Mouse (Mus musculus) erythroblast, adult 5-6 weeks (primary cell): ENCODE data around the gene Trim39. TPM values are rescaled to one million over a fixed set of nuclear protein-coding genes. Genes with fewer than 3 reads are reported as not detected.
A peak's percentile ranks its signal among the peaks of the same experiment; 100 is the strongest.
"Not testable (repeated sequence)": the region's sequence is repeated elsewhere in the genome, so short reads cannot be mapped to it uniquely, and the experiment has no call there.

ENCODE experiments used
- ATAC-seq: replicated peaks from 2 replicates; pipeline ENCODE4 v1.8.0; 2016; ENCODE audit warnings: moderate number of reproducible peaks, mild to moderate bottlenecking, moderate TSS enrichment, inconsistent platforms; ENCODE audit not compliant: poor library complexity, low FRiP score, severe bottlenecking
- total RNA-seq, 2 experiments: library from RNA; stranded (forward) in 1 of 2; stranded (reverse) in 1 of 2; fragments of 150-400 nt in 1 of 2; fragments of 200-764, 138-1000 nt in 1 of 2; gene quantifications; 2 replicates each; pipeline versions ENCODE4 v1.2.3 to v1.2.4; 2015 to 2017; ENCODE audit warnings: low replicate concordance in 2 of 2

Trim39 gene
- 5.8 and 8.2 TPM in 2 replicates for total RNA-seq (2015; ENCODE audit: low replicate concordance)
- 9.0 and 21.3 TPM in 2 replicates for total RNA-seq (2017; ENCODE audit: low replicate concordance)

DNA sequence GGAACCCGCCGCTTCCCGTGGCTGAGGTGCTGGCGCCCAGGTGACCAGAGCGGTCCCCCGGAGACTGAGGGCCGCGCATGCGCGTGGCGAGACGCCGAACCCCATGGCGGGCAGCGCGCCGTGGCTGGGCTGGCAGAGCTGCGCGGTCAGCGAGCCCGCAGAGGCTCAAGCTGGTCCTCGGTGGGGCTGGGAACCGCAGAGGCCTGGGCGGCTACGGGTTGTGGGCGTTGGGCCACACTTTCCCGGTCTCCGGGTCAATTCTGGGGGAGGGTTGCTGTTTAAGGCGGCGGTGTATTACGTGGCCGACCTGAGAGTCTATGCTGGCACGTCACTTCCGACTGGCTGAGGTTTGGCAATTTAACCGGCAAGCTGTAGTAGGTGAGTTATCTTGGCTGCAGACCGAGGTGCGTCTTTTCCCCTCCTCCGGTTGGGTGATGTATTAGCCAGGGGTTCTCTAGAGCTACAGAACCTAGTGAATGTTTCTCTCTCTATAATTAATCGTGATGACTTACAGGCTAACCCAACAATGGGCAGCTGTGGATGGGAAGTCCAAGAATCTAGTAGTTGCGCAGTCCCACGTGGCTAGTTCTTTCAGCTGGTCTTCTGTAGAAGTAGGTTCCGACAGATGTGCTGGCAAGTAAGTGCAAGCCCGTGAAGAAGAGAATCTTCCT is at the start of gene Trim39:
TSS of gene Trim39 (minus strand) at position 662 of the 671 bp plus-strand sequence.
- ATAC-seq, result peak; percentile 78

- ATAC-seq, result no peak
Measured at GRCm38 (mm10) chr17:36315689-36316253, 43.7 kb upstream of the Trim39 start.

DNA sequence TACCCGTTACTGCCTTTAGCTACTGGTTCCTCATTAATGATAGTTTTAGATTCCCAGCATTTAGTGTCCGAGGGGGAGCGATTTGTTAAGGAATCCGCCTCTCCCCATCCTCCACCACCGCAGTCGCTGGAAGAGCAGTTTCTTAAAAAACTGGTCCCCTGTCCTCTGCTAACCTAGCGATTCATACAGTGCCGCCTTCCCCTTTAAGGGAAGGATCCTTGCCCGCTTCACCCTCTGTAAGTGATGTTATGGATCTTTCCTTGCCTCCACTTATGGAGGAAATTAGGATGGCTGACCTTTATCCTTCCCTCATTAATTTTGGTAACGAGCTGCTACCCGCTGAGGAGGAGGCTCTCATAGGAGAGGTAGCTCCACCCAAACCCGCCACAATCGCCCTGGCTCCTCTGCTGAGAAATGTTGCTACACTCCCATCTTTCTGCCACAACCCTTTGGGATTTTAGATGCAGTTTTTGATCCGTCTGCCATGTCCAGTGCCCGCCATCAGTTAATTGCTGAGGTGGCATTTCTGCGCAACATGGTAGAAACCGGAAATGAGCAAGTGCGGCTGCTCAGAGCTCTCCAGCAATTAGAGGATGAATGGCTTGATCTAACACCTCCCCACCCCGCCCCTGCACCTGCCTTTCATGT is 43.1 kb upstream of the Trim39 start:
- ATAC-seq, result no peak

DNA sequence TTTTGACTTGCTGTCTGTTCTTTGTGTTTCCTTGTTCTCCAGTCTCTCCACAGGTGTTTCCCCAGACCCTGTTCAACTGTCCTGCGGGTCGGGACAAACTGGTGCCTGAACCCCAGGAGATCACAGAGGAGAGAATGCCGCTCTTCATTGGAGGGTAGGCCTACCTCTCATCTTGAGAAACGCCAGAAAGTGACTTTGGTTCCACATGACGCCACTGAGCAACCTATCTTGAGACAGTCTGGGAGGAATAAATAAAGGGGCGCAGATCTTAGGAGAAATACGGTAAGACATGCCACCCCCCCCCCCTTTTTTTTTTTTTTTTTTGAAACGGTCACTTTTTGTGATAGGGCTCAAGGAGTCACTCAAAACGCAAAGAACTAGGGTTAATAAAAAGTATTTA is 42.5 kb upstream of the Trim39 start:
- no peak for ATAC-seq

GRCm38 (mm10) chr17:36309293-36309692 is 37.2 kb upstream of the Trim39 start:
- ATAC-seq, result no peak

- ATAC-seq, result not testable (repeated sequence)
Measured at GRCm38 (mm10) chr17:36308855-36309254, 36.8 kb upstream of the Trim39 start.

GRCm38 (mm10) chr17:36286390-36286789 is 14.3 kb upstream of the Trim39 start, which contains the start of gene H2-M10.2:
Gene H2-M10.2 (minus strand): TSS chr17:36286490.
- ATAC-seq, result no peak

DNA sequence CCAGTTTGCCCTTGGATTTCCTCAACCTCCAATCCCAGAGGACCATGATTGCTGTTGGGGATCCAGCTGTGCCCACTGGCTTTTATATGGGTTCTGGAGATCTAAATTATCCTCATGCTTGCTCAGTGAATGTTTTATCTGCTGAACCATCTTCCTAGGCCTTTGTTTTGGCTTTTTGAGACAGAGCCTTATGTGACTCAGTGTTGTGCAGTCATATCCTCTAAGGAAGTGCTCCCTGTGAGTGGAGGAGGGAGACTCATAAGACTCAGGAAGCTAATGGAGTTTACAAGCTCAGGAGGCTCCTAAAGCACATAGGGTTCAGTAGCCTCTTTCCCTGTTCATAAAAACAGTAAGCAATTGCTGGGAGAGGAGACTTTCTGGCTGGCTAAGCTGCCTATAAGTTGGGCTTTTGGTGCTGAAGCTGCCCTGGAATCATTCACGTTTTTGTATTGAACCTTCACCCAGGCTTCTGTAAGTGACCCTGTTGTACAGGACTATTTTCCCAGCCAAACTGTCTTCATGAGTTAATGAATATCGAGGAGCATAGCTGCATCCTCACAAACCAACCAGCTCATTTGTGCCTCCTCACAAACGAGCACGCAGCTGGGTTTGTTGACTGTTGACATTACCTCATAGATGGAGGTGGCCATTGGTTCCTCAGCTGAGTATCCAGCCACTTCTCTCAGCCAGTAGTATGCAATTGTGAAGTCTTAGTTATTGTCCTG is 9.6 kb upstream of the Trim39 start:
- ATAC-seq, result no peak

DNA sequence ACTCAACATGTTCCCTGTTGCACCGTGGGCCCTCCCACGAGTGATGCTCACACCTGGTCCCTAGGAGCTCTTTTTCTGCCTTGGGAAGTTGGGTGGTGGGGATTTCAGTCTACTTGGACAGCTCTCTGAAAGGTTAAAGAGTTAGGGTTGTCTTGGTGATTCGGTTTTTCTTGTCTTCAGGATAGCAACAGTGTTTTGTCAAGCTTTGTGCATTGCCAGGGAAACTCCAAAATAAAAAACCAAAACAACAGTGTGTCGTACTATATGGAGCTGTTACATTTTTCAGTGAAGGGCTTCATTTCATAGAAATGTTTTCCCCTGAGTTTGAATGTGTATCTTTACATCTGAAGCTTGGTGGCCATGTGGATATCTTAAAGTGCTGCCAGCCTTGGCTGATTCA is 2.7 kb upstream of the Trim39 start:
- ATAC-seq, result no peak

- no peak for ATAC-seq
Measured at GRCm38 (mm10) chr17:36273796-36274195, 1.7 kb upstream of the Trim39 start.

- ATAC-seq, result no peak
Measured at GRCm38 (mm10) chr17:36272643-36273366, 758 bp upstream of the Trim39 start.

DNA sequence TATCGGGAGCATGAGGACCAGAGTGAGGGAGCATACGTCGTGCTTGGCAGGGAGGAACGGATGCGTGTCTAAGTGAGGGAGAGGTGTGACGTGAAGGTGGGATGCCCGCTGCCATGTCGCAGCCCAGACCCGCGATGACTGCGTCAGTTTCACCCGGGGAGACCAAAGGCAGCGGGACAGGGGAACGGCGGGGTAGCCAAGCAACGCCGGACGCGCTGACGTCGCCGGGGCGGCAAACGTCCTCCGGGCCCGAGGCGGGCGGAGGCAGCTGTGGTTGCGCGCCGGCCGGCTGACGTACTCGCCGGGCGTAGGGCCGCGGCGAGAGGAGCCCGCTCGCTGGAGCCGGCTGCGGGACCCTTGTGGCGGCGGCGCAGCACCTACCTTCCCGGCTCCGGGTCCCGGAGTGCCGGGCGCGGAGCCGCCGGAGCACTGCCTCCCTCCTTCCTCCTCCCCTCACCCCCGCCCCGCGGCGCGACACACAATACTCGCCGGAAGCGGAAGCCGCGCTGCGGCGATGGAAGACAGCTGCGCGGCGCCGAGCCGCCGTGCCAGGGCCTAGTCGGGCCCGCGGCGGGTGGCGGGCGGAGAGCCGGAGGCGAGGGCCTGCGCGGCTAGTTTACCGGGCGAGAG is 976 bp downstream of the Trim39 start:
- peak; percentile 88 for ATAC-seq

DNA sequence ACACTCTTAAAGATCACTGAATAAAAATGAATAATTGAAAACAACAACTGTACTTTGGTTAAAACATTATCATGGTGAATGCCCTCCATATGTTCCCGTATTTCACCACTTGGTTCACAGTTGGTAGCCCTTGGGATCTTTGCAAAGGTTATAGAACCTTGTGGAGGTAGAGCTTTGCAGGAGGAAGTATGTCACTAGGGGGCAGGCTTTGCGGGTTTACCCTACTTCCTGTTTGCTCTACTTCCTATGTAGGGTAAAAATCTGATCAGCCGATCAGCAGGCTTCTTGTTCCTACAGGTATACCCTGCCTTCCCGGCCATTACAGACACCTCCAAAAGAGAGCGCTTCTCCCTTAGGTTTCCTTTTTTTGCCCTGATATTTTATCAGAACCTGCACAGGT is 6.2 kb downstream of the Trim39 start:
- no peak for ATAC-seq

DNA sequence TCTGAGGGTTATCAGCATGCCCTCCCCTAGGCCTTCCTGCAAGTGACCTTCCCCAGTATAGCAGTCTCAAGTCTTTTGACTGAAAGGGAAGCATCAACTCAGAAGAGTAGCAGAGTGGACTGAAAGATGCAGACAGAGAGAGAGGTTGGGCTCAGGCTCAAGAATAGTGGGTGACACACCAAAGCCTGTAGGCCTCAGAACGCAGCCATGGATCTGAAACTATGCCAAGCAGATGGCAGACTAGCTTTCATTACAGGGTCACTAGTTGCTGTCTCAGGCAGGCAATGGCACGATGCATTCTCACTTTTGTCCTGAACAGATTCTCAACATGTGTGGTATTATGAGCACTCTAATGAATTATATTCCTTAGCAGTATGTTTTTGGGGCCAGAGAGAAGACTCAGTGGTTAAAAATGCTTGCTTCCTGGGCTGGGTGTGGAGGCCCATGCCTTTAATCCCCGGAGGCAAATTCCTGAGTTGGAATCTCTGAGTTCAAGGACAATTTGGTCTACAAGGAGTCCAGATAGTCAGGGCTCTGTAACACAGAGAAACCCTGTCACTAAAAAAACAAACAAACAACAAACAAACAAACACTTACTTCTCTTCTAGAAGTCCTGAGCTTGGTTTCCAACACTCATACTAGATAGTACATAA is 7.6 kb downstream of the Trim39 start:
- ATAC-seq, result no peak

GRCm38 (mm10) chr17:36261511-36262166 is 10.4 kb downstream of the Trim39 start:
- no peak for ATAC-seq

- 0 out of 2 replicates have a peak, but pooled peaks have one; percentile 6 for ATAC-seq
Measured at GRCm38 (mm10) chr17:36257969-36258368, 14.1 kb downstream of the Trim39 start, which contains the start of gene Rpp21. Gene Rpp21 (minus strand): TSS chr17:36258069.

DNA sequence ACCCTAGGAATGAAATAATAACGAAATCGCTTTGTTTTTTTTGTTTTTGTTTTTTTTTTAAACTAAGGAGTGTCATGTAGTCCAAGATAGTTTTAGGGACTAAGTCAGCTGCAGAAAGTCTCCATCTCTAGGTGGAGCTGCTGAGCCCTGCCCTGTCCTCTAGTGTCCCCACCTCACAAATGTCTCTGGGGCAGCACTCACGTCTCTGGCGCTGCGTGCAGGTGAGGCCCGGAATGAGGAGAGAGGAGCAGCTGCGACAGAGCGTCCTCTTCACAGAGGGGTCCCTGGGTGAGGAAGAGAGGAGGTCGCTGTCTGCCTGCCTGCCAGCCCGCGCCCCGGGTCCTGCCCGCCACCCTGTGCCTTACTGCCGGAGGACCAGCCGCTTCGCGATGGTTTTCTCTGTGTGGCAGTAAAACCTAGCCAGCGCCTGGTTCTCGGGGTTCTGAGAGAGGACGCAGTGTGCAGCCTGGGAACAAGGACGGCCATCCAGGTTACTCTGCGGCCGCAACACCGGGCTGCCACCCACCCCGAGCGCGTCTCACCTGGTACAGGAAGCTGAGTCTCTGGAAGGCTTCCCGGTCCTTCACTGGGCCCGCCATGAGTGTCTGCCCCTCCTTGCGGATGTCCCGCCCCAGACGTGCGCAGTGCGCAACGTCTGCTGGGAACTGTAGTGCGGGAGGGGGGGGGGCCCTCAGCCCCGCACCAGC is 14.7 kb downstream of the Trim39 start:
- ATAC-seq, result peak; percentile 91
